Mouse (Mus musculus) G1E (cell line): Measurements from ENCODE around the gene Oxsm.

ENCODE experiments used
- CTCF ChIP-seq: IDR thresholded peaks from 2 replicates; pipeline ENCODE4 v1.5.1; 2012; ENCODE audit warnings: low read depth, low read length, inconsistent platforms, mixed read lengths
- GATA1 ChIP-seq: IDR thresholded peaks from 2 replicates; pipeline ENCODE4 v1.6.1; 2012; ENCODE audit warnings: borderline replicate concordance, low read length, inconsistent platforms, mixed read lengths
- TAL1 ChIP-seq: conservative IDR thresholded peaks from 2 replicates; pipeline ENCODE4 v1.6.1; 2012; ENCODE audit warnings: low read depth, low read length, inconsistent platforms, mixed read lengths

GRCm38 (mm10) chr14:16244370-16244769 lies 5.2 kb downstream of the Oxsm start:
- TF ChIP-seq TAL1 (no peak), CTCF (no peak), GATA1 (no peak)
